Mouse (Mus musculus) heart, embryonic 16.5 days (tissue): ENCODE results near the gene Slco3a1. TPM values are rescaled to one million over a fixed set of nuclear protein-coding genes. Genes with fewer than 3 reads are reported as not detected.

Experiments used
- ATAC-seq: fragments of 200-750 bp; cut with Nextera tagmentation; replicated peaks from 2 replicates; pipeline ENCODE4 v1.8.0; 2017; ENCODE audit warnings: moderate number of reproducible peaks; ENCODE audit not compliant: insufficient read depth, low FRiP score; ENCODE audit errors: extremely low read depth
- H3K27ac ChIP-seq: fragments of 300-500 bp; sonication (generic); 2 replicates; pipeline ENCODE4 v1.5.1; 2014; ENCODE audit warnings: mild to moderate bottlenecking, low read length, control low read depth, moderate library complexity
- H3K27me3 ChIP-seq: fragments of 300-500 bp; sonication (generic); 2 replicates; pipeline ENCODE4 v1.6.1; 2014; ENCODE audit warnings: low read length, mixed read lengths; ENCODE audit not compliant: control insufficient read depth, insufficient read depth
- H3K36me3 ChIP-seq: fragments of 300-500 bp; sonication (generic); 2 replicates; pipeline ENCODE4 v1.6.1; 2014; ENCODE audit not compliant: control insufficient read depth, insufficient read depth
- H3K4me1 ChIP-seq: fragments of 300-500 bp; sonication (generic); 2 replicates; pipeline ENCODE4 v1.6.1; 2014; ENCODE audit warnings: low read length, mixed read lengths; ENCODE audit not compliant: control insufficient read depth, insufficient read depth
- H3K4me2 ChIP-seq: fragments of 300-500 bp; sonication (generic); 2 replicates; pipeline ENCODE4 v1.6.1; 2014; ENCODE audit warnings: low read depth, mild to moderate bottlenecking, control low read depth, low read length
- H3K4me3 ChIP-seq: fragments of 300-500 bp; sonication (generic); 2 replicates; pipeline ENCODE4 v1.5.1; 2014; ENCODE audit warnings: mild to moderate bottlenecking, control low read depth, low read length
- H3K9ac ChIP-seq: fragments of 300-500 bp; sonication (generic); 2 replicates; pipeline ENCODE4 v1.6.1; 2014; ENCODE audit warnings: low read length, control low read depth
- H3K9me3 ChIP-seq: fragments of 300-500 bp; sonication (generic); replicated peaks from 2 replicates; pipeline ENCODE4 v1.6.1; 2016; ENCODE audit warnings: low read length; ENCODE audit not compliant: control insufficient read depth
- WGBS: fragments of 180-500 bp; shearing (Covaris S2); extraction: QIAGEN DNeasy Blood & Tissue Kit; methylation state at CpG from one replicate; pipeline ENCODE4 v1.1.7; 2014; 5-methylcytosine and 5-hydroxymethylcytosine counted together
- polyA plus RNA-seq: library from polyadenylated mRNA; unstranded; fragments of >200 nt; fragmentation: Nextera tagmentation; extraction: Ambion mirVana; gene quantifications from 2 replicates; pipeline ENCODE4 v1.2.1, GENCODE M21; 2015

The Slco3a1 gene
- polyA plus RNA-seq, 1 experiment from 2014 or later, result 15.8 TPM

DNA sequence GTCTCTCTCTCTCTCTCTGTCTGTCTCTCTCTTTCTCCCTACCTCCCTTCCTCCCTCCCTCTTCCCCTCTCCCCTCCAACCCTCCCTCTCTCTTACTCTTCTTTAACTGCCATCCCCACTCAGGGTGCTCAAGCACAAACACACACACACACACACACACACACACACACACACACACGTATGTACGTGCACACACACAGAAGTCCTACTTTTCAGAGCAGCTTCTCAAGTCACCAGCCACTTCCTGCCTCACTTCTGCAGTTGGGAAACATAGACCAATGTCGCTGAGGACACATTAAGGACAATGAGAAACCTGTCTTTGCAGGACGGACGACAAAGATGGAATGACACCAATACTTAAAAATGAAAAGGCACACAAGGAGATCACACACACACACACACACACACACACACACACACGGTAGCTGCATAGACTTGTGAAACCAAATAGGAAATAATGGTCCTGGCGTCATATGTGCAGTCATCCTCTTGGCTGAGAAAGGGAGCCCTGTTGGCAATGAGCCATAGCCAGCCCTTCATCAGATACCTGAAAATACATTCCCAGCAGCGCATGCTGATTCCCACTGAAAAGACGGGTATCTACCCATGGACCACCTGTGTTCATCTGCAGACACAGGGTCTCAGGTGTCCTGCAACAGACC is 3.1 kb downstream of the Slco3a1 start:
- Histone ChIP-seq H3K4me2 (no peak overlapping the region), H3K4me1 (peaks cover 15% of the 10 kb centered on the region)

DNA sequence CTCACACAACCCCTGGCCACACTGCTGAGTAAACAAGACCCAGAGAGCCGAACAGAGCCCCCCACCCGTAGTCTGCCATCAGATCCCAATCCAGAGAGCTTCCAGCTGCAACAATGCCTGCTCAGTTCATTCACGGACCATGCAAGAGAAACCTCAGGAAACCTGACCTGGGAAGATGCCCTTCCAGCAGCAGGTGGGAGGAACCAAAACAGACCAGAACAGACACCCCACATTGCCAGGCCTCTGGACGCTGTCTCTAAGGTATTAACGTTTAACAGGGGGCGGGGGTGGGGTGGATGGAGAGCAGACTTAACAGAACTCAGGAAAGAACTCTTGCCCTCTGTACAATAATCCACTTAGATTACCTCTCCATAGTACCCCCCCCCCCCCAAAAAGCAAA is 4.9 kb downstream of the Slco3a1 start:
- H3K9me3 ChIP-seq, result no peaks in the 10 kb centered on the region
- WGBS, result 44% methylated on average over 6 of the region's 6 CpGs
- no peak for ATAC-seq
- peaks cover 15% of the 10 kb centered on the region for H3K4me1 ChIP-seq
- H3K36me3 ChIP-seq, result no peaks in the 10 kb centered on the region
- H3K27ac ChIP-seq, result no peak overlapping the region
- H3K4me2 ChIP-seq, result no peak overlapping the region
- H3K9ac ChIP-seq, result no peak overlapping the region
- H3K4me3 ChIP-seq, result no peak overlapping the region
- H3K27me3 ChIP-seq, result peaks cover 17% of the 10 kb centered on the region

More for the DNA sequence above, 3.1 kb downstream of the Slco3a1 start:
- H3K36me3 ChIP-seq, result no peaks in the 10 kb centered on the region
- no peak overlapping the region for H3K9ac ChIP-seq
- peaks cover 17% of the 10 kb centered on the region for H3K27me3 ChIP-seq
- WGBS, result 71% methylated on average over 9 of the region's 9 CpGs
- no peak for ATAC-seq
- H3K27ac ChIP-seq, result no peak overlapping the region
- no peak overlapping the region for H3K4me3 ChIP-seq
- H3K9me3 ChIP-seq, result no peaks in the 10 kb centered on the region

DNA sequence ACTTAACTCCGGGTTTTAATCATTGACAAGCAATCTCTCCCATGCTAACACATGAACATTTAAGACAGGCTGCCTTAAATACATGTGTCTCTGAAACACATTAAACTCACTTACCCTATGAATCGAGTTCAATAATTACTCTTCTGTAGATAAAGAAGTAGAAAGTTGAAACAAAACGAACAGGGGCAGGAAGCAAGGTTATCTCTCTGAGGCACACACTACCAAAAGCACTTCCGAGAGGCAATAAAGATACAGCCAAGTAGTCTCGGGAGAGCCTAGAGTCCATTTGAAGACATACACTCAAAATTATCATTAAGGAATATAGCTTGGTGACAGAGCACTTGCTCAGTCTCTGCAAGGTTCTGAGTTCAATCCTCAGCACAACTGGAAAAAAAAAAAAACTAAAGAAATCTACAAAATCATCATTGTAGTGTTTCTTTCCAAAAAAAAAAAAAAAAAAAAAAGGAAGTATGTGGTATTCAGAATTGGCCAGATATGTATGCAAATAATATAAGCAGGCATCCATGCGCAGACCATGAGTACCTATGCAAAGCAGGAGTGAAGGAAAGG is 5.5 kb downstream of the Slco3a1 start:
- Histone ChIP-seq H3K9me3 (no peaks in the 10 kb centered on the region), H3K36me3 (no peaks in the 10 kb centered on the region), H3K4me2 (no peak overlapping the region), H3K27ac (no peak overlapping the region), H3K27me3 (peaks cover 17% of the 10 kb centered on the region), H3K9ac (no peak overlapping the region), H3K4me1 (peaks cover 15% of the 10 kb centered on the region), H3K4me3 (no peak overlapping the region)
- WGBS, result 45% methylated on average over 6 of the region's 6 CpGs
- no peak for ATAC-seq

DNA sequence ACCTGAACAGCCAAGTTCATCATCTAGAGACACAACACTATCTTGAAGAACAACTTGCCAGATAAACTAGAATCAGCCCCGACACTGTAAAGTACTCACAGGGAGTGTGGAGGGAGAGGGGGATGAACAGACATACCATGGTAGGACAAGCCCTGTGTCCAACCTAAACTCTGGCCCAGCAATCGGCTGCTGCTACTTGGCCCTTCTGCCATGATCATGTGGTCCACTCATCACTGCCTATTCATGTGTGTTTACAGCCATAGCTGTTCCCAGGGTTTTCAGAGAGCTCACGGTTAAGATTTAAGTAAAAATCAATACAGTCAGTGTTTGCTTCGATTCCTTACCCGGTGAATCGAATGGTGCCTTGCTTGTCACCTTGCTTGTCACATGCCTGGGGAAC is 7.9 kb downstream of the Slco3a1 start:
- no peak for ATAC-seq
- Histone ChIP-seq H3K4me2 (no peak overlapping the region), H3K9me3 (no peaks in the 10 kb centered on the region), H3K36me3 (no peaks in the 10 kb centered on the region), H3K27me3 (no peaks in the 10 kb centered on the region), H3K9ac (no peak overlapping the region), H3K4me3 (no peak overlapping the region), H3K27ac (no peak overlapping the region), H3K4me1 (peaks cover 4% of the 10 kb centered on the region)
- WGBS, result 81% methylated on average over 6 of the region's 6 CpGs

- no peaks in the 10 kb centered on the region for H3K27me3 ChIP-seq
- H3K9me3 ChIP-seq, result no peaks in the 10 kb centered on the region
- ATAC-seq, result no peak
- no peak overlapping the region for H3K4me3 ChIP-seq
- no peaks in the 10 kb centered on the region for H3K36me3 ChIP-seq
- no peak overlapping the region for H3K9ac ChIP-seq
- WGBS, result 87% methylated on average over 6 of the region's 6 CpGs
- H3K4me2 ChIP-seq, result no peak overlapping the region
- no peak overlapping the region for H3K27ac ChIP-seq
- peaks cover 3% of the 10 kb centered on the region for H3K4me1 ChIP-seq
Measured at GRCm38 (mm10) chr7:74545498-74545990, 9.0 kb downstream of the Slco3a1 start.

DNA sequence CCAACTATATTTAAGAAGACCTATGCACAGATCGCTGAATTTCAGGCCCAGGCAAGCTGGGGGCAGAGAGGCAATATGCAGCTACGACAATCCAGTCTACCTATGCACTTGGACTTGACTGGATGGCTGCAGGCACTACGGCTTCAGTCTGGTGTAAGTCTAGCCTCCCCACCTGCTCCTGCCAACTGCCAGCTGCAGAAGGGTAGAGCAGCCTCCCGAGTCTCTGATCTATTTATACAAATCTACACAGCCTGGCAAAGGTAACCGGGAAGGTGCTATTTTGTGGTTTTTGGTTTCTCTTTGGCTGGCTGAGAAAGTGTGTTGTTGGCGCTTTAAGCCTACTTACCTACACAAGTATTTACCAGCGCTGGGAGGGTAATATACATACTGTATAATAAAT is 10.3 kb downstream of the Slco3a1 start:
- no peaks in the 10 kb centered on the region for H3K27me3 ChIP-seq
- H3K36me3 ChIP-seq, result no peaks in the 10 kb centered on the region
- no peaks in the 10 kb centered on the region for H3K9me3 ChIP-seq
- peak; percentile 65; the same call in 1 of the 2 replicates for ATAC-seq
- H3K4me2 ChIP-seq, result no peak overlapping the region
- H3K4me3 ChIP-seq, result no peak overlapping the region
- no peak overlapping the region for H3K9ac ChIP-seq
- WGBS, result 71% methylated on average over 7 of the region's 7 CpGs
- no peaks in the 10 kb centered on the region for H3K4me1 ChIP-seq
- no peak overlapping the region for H3K27ac ChIP-seq

- WGBS, result 63% methylated on average over 4 of the region's 4 CpGs
- Histone ChIP-seq H3K4me3 (no peak overlapping the region), H3K27me3 (no peaks in the 10 kb centered on the region), H3K4me1 (no peaks in the 10 kb centered on the region), H3K4me2 (no peak overlapping the region), H3K27ac (no peak overlapping the region), H3K9ac (no peak overlapping the region), H3K36me3 (no peaks in the 10 kb centered on the region), H3K9me3 (no peaks in the 10 kb centered on the region)
- ATAC-seq, result no peak
Measured at GRCm38 (mm10) chr7:74541958-74542357, 12.6 kb downstream of the Slco3a1 start.

- Histone ChIP-seq H3K36me3 (no peaks in the 10 kb centered on the region), H3K4me2 (no peak overlapping the region), H3K27ac (no peak overlapping the region), H3K4me3 (no peak overlapping the region), H3K27me3 (no peaks in the 10 kb centered on the region), H3K9me3 (no peaks in the 10 kb centered on the region), H3K9ac (no peak overlapping the region), H3K4me1 (no peaks in the 10 kb centered on the region)
- 87% methylated on average over 7 of the region's 7 CpGs for WGBS
- no peak for ATAC-seq
Measured at GRCm38 (mm10) chr7:74540933-74541725, 13.5 kb downstream of the Slco3a1 start.

- Histone ChIP-seq H3K9me3 (no peaks in the 10 kb centered on the region), H3K4me3 (no peak overlapping the region), H3K36me3 (no peaks in the 10 kb centered on the region), H3K27me3 (no peaks in the 10 kb centered on the region), H3K4me1 (peaks cover 5% of the 10 kb centered on the region; the same call in 1 of the 2 replicates), H3K27ac (no peak overlapping the region), H3K9ac (no peak overlapping the region), H3K4me2 (no peak overlapping the region)
- ATAC-seq, result no peak
- 58% methylated on average over 4 of the region's 4 CpGs for WGBS
Measured at GRCm38 (mm10) chr7:74536186-74536585, 18.4 kb downstream of the Slco3a1 start.
